Mouse (Mus musculus) heart, adult 2 months (tissue): ENCODE measurements around the gene Rundc1.
"Not testable (repeated sequence)": the region's sequence is repeated elsewhere in the genome, so short reads cannot be mapped to it uniquely, and the experiment has no call there.

Experiments
- CTCF ChIP-seq: fragments of 200-600 bp; IDR thresholded peaks from 2 replicates; pipeline ENCODE4 v1.8.1; 2022; ENCODE audit warnings: antibody characterized with exemption, mild to moderate bottlenecking, moderate library complexity
- EP300 ChIP-seq: fragments of 200-500 bp; IDR thresholded peaks from 2 replicates; pipeline ENCODE4 v1.6.1; 2011; ENCODE audit warnings: low read depth, low read length, control low read depth; ENCODE audit not compliant: insufficient read depth
- POLR2A ChIP-seq: fragments of 200-500 bp; IDR thresholded peaks from 2 replicates; pipeline ENCODE4 v1.6.1; 2011; ENCODE audit warnings: mild to moderate bottlenecking, low read depth, low read length, control low read depth; ENCODE audit not compliant: insufficient read depth

- not testable (repeated sequence) for TF ChIP-seq CTCF, POLR2A, EP300
These were observed 51.5 kb downstream of the Rundc1 start for GRCm38 (mm10) chr11:101476361-101476760.
